Mouse (Mus musculus) CH12.LX (cell line): ENCODE measurements around the gene Scamp2. TPM values are rescaled to one million over a fixed set of nuclear protein-coding genes. Genes with fewer than 3 reads are reported as not detected.

Source experiments
- DNase-seq: peaks from one replicate; pipeline ENCODE4 v3.0.0-alpha.2; 2013; ENCODE audit errors: extremely low read depth
- H3K27ac ChIP-seq: 2 replicates; pipeline ENCODE4 v1.5.1; 2012; ENCODE audit warnings: low read depth, mild to moderate bottlenecking, control low read depth, moderate library complexity; ENCODE audit not compliant: insufficient read depth
- H3K27me3 ChIP-seq: replicated peaks from 2 replicates; pipeline ENCODE3; 2012; ENCODE audit warnings: inconsistent platforms
- H3K36me3 ChIP-seq, 2 experiments: replicated peaks in 1 of 2; 2 replicates each; pipeline versions ENCODE3 to v1.6.1; 2012; ENCODE audit warnings: inconsistent platforms in 1 of 2, low read length in 1 of 2, mild to moderate bottlenecking in 1 of 2, mixed read lengths in 1 of 2, moderate library complexity in 1 of 2; ENCODE audit not compliant: control insufficient read depth in 1 of 2, insufficient read depth in 1 of 2
- H3K4me1 ChIP-seq, 2 experiments: 2 replicates each; pipeline ENCODE4 v1.6.1; 2012; ENCODE audit warnings: inconsistent platforms in 1 of 2, moderate library complexity in 1 of 2; ENCODE audit not compliant: insufficient read depth in 2 of 2, control insufficient read depth in 1 of 2
- H3K4me2 ChIP-seq: 2 replicates; pipeline ENCODE4 v1.6.1; 2012; ENCODE audit warnings: low read depth, mild to moderate bottlenecking, control low read depth; ENCODE audit not compliant: poor library complexity, insufficient read depth, severe bottlenecking
- H3K4me3 ChIP-seq, 3 experiments: fragments of 150-350 bp in 1 of 3; sonication (generic) in 1 of 3; replicated peaks in 1 of 3; 2 replicates each; pipeline versions ENCODE3 to v1.5.1; 2011 to 2012; ENCODE audit warnings: low read depth in 2 of 3, low read length in 2 of 3, mild to moderate bottlenecking in 2 of 3, moderate library complexity in 2 of 3, control low read depth in 1 of 3, improper control_type of control experiment in 1 of 3, inconsistent platforms in 1 of 3, mixed read lengths in 1 of 3; ENCODE audit not compliant: poor library complexity in 1 of 3
- H3K79me2 ChIP-seq: replicated peaks from 2 replicates; pipeline ENCODE4 v1.6.1; 2012; ENCODE audit warnings: mild to moderate bottlenecking, moderate library complexity; ENCODE audit not compliant: control insufficient read depth, poor library complexity, insufficient read depth, severe bottlenecking; ENCODE audit errors: extremely low read depth
- H3K9ac ChIP-seq: 2 replicates; pipeline ENCODE4 v1.6.1; 2012; ENCODE audit warnings: low read depth, mild to moderate bottlenecking, control low read depth, moderate library complexity; ENCODE audit not compliant: insufficient read depth
- H3K9me3 ChIP-seq: replicated peaks from 2 replicates; pipeline ENCODE3; 2012; ENCODE audit warnings: low read length, inconsistent platforms, mixed read lengths
- BHLHE40 ChIP-seq: IDR thresholded peaks from 2 replicates; pipeline ENCODE4 v1.6.1; 2011; ENCODE audit warnings: mild to moderate bottlenecking, low read depth, low read length, improper control_type of control experiment
- CTCF ChIP-seq, 2 experiments: IDR thresholded peaks in 1 of 2; conservative IDR thresholded peaks in 1 of 2; 2 replicates each; pipeline ENCODE4 v1.5.1; 2011 to 2012; ENCODE audit warnings: low read depth in 2 of 2, low read length in 2 of 2, improper control_type of control experiment in 1 of 2, inconsistent platforms in 1 of 2, mild to moderate bottlenecking in 1 of 2, moderate library complexity in 1 of 2
- ELF1 ChIP-seq: IDR thresholded peaks from 2 replicates; pipeline ENCODE4 v1.6.1; 2014; ENCODE audit warnings: low read depth, mild to moderate bottlenecking, inconsistent platforms, low read length, improper control_type of control experiment
- IRF4 ChIP-seq: IDR thresholded peaks from 2 replicates; pipeline ENCODE4 v1.6.1; 2014; ENCODE audit warnings: low read depth, mild to moderate bottlenecking, inconsistent platforms, low read length, improper control_type of control experiment
- JUN ChIP-seq: IDR thresholded peaks from 2 replicates; pipeline ENCODE4 v1.6.1; 2011; ENCODE audit warnings: low read depth, mild to moderate bottlenecking, low read length, improper control_type of control experiment, moderate library complexity; ENCODE audit not compliant: insufficient read depth
- JUND ChIP-seq: conservative IDR thresholded peaks from 2 replicates; pipeline ENCODE4 v1.6.1; 2011; ENCODE audit warnings: low read depth, low read length, improper control_type of control experiment
- MXI1 ChIP-seq: IDR thresholded peaks from 2 replicates; pipeline ENCODE4 v1.6.1; 2011; ENCODE audit warnings: mild to moderate bottlenecking, low read depth, low read length, improper control_type of control experiment
- MYC ChIP-seq: IDR thresholded peaks from 2 replicates; pipeline ENCODE4 v1.6.1; 2011; ENCODE audit warnings: low read depth, mild to moderate bottlenecking, improper control_type of control experiment, low read length
- NELFE ChIP-seq: IDR thresholded peaks from 2 replicates; pipeline ENCODE4 v1.6.1; 2011; ENCODE audit warnings: low read depth, low read length, improper control_type of control experiment
- PAX5 ChIP-seq: IDR thresholded peaks from 2 replicates; pipeline ENCODE4 v1.6.1; 2012; ENCODE audit warnings: low read length, inconsistent platforms, mixed read lengths
- POLR2AphosphoS2 ChIP-seq: IDR thresholded peaks from 2 replicates; pipeline ENCODE4 v1.6.1; 2011; ENCODE audit warnings: low read depth, low read length, improper control_type of control experiment
- TBP ChIP-seq: conservative IDR thresholded peaks from 2 replicates; pipeline ENCODE4 v1.6.1; 2011; ENCODE audit warnings: low read depth, low read length, improper control_type of control experiment
- UBTF ChIP-seq: IDR thresholded peaks from 2 replicates; pipeline ENCODE4 v1.6.1; 2012; ENCODE audit warnings: low read depth, mild to moderate bottlenecking, inconsistent platforms, low read length, improper control_type of control experiment, moderate library complexity
- ZKSCAN1 ChIP-seq: IDR thresholded peaks from 2 replicates; pipeline ENCODE4 v1.6.1; 2012; ENCODE audit warnings: low read depth, inconsistent platforms, low read length, improper control_type of control experiment, borderline replicate concordance
- dilution Hi-C: fragments of 300-500 bp; cut with MboI; formaldehyde crosslinking; loops from 2 replicates; pipeline ENCODE4 v1.14.3; 2020; ENCODE audit warnings: low sequenced_read_pairs; ENCODE audit not compliant: extremely low pct_unique_long_range_greater_than_20kb, extremely low pct_ligation_motif_present
- in situ Hi-C: fragments of 300-500 bp; cut with MboI; formaldehyde crosslinking; loops from 3 replicates; pipeline ENCODE4 v1.14.3; 2019; ENCODE audit warnings: low sequenced_read_pairs, low pct_ligation_motif_present, low pct_unique_long_range_greater_than_20kb, mixed read lengths
- polyA plus RNA-seq: library from polyadenylated mRNA; unstranded; fragments of >175 nt; gene quantifications from 2 replicates; pipeline ENCODE4 v1.2.1, GENCODE M21; 2012; ENCODE audit warnings: low read depth; ENCODE audit not compliant: insufficient read length
- total RNA-seq, 2 experiments: library from RNA; depleted of rRNA; stranded (reverse); fragments of 300-350 nt in 1 of 2; fragments of >200 nt in 1 of 2; gene quantifications; 2 replicates each; pipeline ENCODE4 v1.2.3; 2012 to 2014

Gene Scamp2
- total and polyA plus RNA-seq, 3 experiments: 46.4 to 91.6 (median 52.2) TPM

GRCm38 (mm10) chr9:57547869-57548268, 12.9 kb upstream of the Scamp2 start:
- Histone ChIP-seq H3K9ac (no peak overlapping the region), H3K4me1 (peaks cover 0 to 14% of the 10 kb centered on the region in 2 experiments; a peak in 3 of 4 replicates), H3K4me3 (no peak overlapping the region), H3K36me3 (peaks cover 65 to 81% of the 10 kb centered on the region in 2 experiments), H3K79me2 (no peaks in the 10 kb centered on the region), H3K4me2 (no peak overlapping the region), H3K27ac (no peak overlapping the region), H3K27me3 (no peaks in the 10 kb centered on the region), H3K9me3 (no peaks in the 10 kb centered on the region)
- in situ Hi-C loops (no loop called here), dilution Hi-C loops (no loop called here)
- no peak for DNase-seq
- TF ChIP-seq JUN: no peak
- no peak for TF ChIP-seq UBTF
- no peak for TF ChIP-seq JUND
- no peak for TF ChIP-seq BHLHE40
- no peak for TF ChIP-seq IRF4

- peaks cover 3 to 18% of the 10 kb centered on the region in 2 experiments for H3K4me1 ChIP-seq
- H3K9ac ChIP-seq: no peak overlapping the region
- H3K36me3 ChIP-seq: peaks cover 53 to 67% of the 10 kb centered on the region in 2 experiments
- no peaks in the 10 kb centered on the region for H3K27me3 ChIP-seq
- dilution Hi-C loops: no loop called here
- no peaks in the 10 kb centered on the region for H3K79me2 ChIP-seq
- no peak overlapping the region for H3K27ac ChIP-seq
- TF ChIP-seq ZKSCAN1 (no peak), NELFE (no peak), MYC (no peak), CTCF (conservative IDR thresholded peaks at IDR 0.05 in 1 of 2, IDR thresholded peaks at IDR 0.05 in 1 of 2; ENCODE audit: low read depth in 2 of 2, low read length in 2 of 2) (no peak), TBP (no peak), POLR2AphosphoS2 (no peak), ELF1 (no peak), MXI1 (no peak), PAX5 (no peak), UBTF (no peak)
- no peaks in the 10 kb centered on the region for H3K9me3 ChIP-seq
- no peak for DNase-seq
- no peak overlapping the region for H3K4me2 ChIP-seq
- no peak overlapping the region for H3K4me3 ChIP-seq
- in situ Hi-C loops: no loop called here
Measured at GRCm38 (mm10) chr9:57549186-57549585, 11.6 kb upstream of the Scamp2 start.
